Mouse (Mus musculus) heart, embryonic 14.5 days (tissue): ENCODE measurements at regions not wholly inside any gene's neighbourhood (a gene's known extent, or its start where the extent isn't known, plus 50 kb on each side); places are given as distances from the start of the nearest gene placed in this dataset.

Experiments
- ATAC-seq: fragments of 200-750 bp; cut with Nextera tagmentation; 2 replicates; pipeline ENCODE4 v1.8.0; 2017; ENCODE audit warnings: low read depth, moderate TSS enrichment; ENCODE audit not compliant: insufficient number of reproducible peaks, insufficient read depth, low FRiP score
- H3K27ac ChIP-seq, 2 experiments: fragments of 200-500 bp in 1 of 2; fragments of 300-500 bp in 1 of 2; sonication (generic) in 1 of 2; replicated peaks in 1 of 2; 2 replicates each; pipeline ENCODE4 v1.5.1; 2012 to 2014; ENCODE audit warnings: low read depth in 2 of 2, low read length in 2 of 2, control low read depth in 1 of 2, mild to moderate bottlenecking in 1 of 2, mixed read lengths in 1 of 2; ENCODE audit not compliant: control insufficient read depth in 1 of 2, insufficient read depth in 1 of 2
- H3K27me3 ChIP-seq: fragments of 300-500 bp; sonication (generic); 2 replicates; pipeline ENCODE4 v1.6.1; 2014; ENCODE audit warnings: mild to moderate bottlenecking, low read length, control low read depth; ENCODE audit not compliant: control insufficient read depth, insufficient read depth
- H3K36me3 ChIP-seq: fragments of 300-500 bp; sonication (generic); 2 replicates; pipeline ENCODE4 v1.6.1; 2014; ENCODE audit warnings: mild to moderate bottlenecking, control low read depth, low read length, mixed read lengths; ENCODE audit not compliant: control insufficient read depth, insufficient read depth
- H3K4me1 ChIP-seq, 2 experiments: fragments of 200-500 bp in 1 of 2; fragments of 300-500 bp in 1 of 2; sonication (generic) in 1 of 2; 2 replicates each; pipeline ENCODE4 v1.6.1; 2012 to 2014; ENCODE audit warnings: low read length in 2 of 2, control low read depth in 1 of 2, mixed read lengths in 1 of 2; ENCODE audit not compliant: control insufficient read depth in 2 of 2, insufficient read depth in 2 of 2
- H3K4me2 ChIP-seq: fragments of 300-500 bp; sonication (generic); 2 replicates; pipeline ENCODE4 v1.6.1; 2014; ENCODE audit warnings: mild to moderate bottlenecking, low read length
- H3K4me3 ChIP-seq, 2 experiments: fragments of 200-500 bp in 1 of 2; fragments of 300-500 bp in 1 of 2; sonication (generic) in 1 of 2; 2 replicates each; pipeline ENCODE4 v1.5.1; 2012 to 2014; ENCODE audit warnings: low read length in 2 of 2, mild to moderate bottlenecking in 2 of 2, control low read depth in 1 of 2, low read depth in 1 of 2, moderate library complexity in 1 of 2; ENCODE audit not compliant: control insufficient read depth in 1 of 2, insufficient read depth in 1 of 2
- H3K9ac ChIP-seq: fragments of 300-500 bp; sonication (generic); 2 replicates; pipeline ENCODE4 v1.6.1; 2014; ENCODE audit warnings: mild to moderate bottlenecking, low read length
- H3K9me3 ChIP-seq: fragments of 300-500 bp; sonication (generic); 2 replicates; pipeline ENCODE4 v1.6.1; 2016; ENCODE audit warnings: low read length, control low read depth; ENCODE audit not compliant: control insufficient read depth
- WGBS: fragments of 180-500 bp; shearing (Covaris S2); extraction: QIAGEN DNeasy Blood & Tissue Kit; methylation state at CpG from one replicate; pipeline ENCODE4 v1.1.7; 2014; 5-methylcytosine and 5-hydroxymethylcytosine counted together

DNA sequence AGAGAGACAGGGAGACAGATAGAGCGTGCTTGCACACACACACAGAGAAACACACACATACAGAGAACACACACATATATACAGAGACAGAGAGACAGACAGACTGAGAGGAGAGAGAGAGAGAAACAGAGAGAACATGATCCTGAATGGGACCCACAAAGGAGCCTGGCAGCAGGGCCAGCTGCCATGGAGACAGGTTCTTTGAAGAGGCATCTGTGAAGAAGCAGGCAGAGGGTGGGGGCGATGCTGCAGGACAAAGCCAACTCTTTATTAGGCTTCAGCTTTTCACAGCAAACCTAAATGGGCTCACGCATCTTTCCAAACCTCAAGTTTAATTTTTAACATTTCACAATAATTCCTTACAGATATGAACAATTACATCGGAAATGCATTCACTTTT is 90.0 kb upstream of the Dlx2 start:
- H3K27ac ChIP-seq: no peak overlapping the region
- no peak overlapping the region for H3K9ac ChIP-seq
- 86% methylated on average over 4 of the region's 4 CpGs for WGBS
- peaks cover 3% of the 10 kb centered on the region; the same call in 1 of the 2 replicates for H3K9me3 ChIP-seq
- H3K36me3 ChIP-seq: no peaks in the 10 kb centered on the region
- H3K4me1 ChIP-seq: no peaks in the 10 kb centered on the region
- no peak for ATAC-seq
- H3K4me3 ChIP-seq: no peak overlapping the region
- no peak overlapping the region for H3K4me2 ChIP-seq
- no peaks in the 10 kb centered on the region for H3K27me3 ChIP-seq

- Histone ChIP-seq H3K4me1 (peaks cover 4 to 5% of the 10 kb centered on the region in 2 experiments; a peak in 2 of 4 replicates), H3K9me3 (peaks cover 3% of the 10 kb centered on the region; the same call in 1 of the 2 replicates), H3K9ac (no peak overlapping the region), H3K27ac (no peak overlapping the region), H3K36me3 (no peaks in the 10 kb centered on the region), H3K4me3 (no peak overlapping the region), H3K27me3 (no peaks in the 10 kb centered on the region), H3K4me2 (no peak overlapping the region)
- no peak for ATAC-seq
- WGBS: 81% methylated on average over 5 of the region's 5 CpGs
These were observed 93.7 kb upstream of the Dlx2 start for GRCm38 (mm10) chr2:71640251-71640650.

DNA sequence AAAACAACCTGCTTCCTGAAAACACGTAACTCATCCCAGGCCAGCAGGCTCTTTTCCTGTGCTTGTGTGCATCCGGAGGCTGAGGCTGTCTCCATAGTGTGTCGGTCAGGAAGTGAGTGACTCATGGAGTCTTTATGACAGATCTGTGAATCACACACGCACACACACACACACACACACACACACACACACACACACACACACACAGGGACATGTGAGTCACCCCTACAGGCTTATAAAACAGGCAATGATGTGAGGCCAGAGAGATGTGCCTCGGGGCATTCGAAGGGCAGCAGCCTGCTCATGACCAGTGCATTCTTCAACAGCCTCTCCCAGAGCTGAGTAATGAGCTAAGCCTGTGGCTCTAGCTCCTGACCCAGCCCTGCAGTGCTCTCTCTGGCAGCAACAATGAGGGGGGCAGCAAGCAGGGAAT is 97.5 kb upstream of the Dlx2 start:
- peaks cover 3% of the 10 kb centered on the region; the same call in 1 of the 2 replicates for H3K9me3 ChIP-seq
- no peaks in the 10 kb centered on the region for H3K27me3 ChIP-seq
- peak; percentile 80 for ATAC-seq
- H3K27ac ChIP-seq: peak overlapping the region; percentile 56 to 67; a peak in 3 of 4 replicates
- no peaks in the 10 kb centered on the region for H3K36me3 ChIP-seq
- 32% methylated on average over 6 of the region's 6 CpGs for WGBS
- H3K4me1 ChIP-seq: peaks cover 4 to 5% of the 10 kb centered on the region in 2 experiments; a peak in 2 of 4 replicates
- H3K9ac ChIP-seq: no peak overlapping the region
- H3K4me3 ChIP-seq: no peak overlapping the region
- no peak overlapping the region for H3K4me2 ChIP-seq

- Histone ChIP-seq H3K27ac (no peak overlapping the region), H3K36me3 (no peaks in the 10 kb centered on the region), H3K27me3 (no peaks in the 10 kb centered on the region), H3K4me3 (no peak overlapping the region), H3K9ac (no peak overlapping the region), H3K4me1 (peaks cover 6 to 10% of the 10 kb centered on the region in 2 experiments; a peak in 3 of 4 replicates), H3K4me2 (no peak overlapping the region), H3K9me3 (no peaks in the 10 kb centered on the region)
- 83% methylated on average over 14 of the region's 14 CpGs for WGBS
- ATAC-seq: no peak
These were observed 97.4 kb upstream of the Itga6 start for GRCm38 (mm10) chr2:71647914-71648497.

DNA sequence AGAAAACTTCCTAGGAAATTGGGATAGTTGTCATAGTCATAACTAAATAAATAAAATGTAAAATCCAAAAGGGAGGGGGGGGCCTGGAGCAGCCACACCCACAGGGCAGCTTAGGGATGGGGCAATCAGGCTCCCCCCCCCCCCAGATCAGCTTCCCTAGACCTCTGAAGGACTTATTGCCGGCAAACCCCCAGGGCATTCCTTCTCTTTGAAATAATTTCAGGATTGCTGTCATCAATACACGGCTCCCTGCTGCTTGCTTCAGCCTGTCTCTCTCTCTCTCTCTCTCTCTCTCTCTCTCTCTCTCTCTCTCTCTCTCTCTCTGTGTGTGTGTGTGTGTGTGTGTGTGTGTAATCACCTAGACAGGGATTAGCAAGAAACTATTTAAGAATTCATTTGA is 93.8 kb upstream of the Itga6 start:
- Histone ChIP-seq H3K27ac (no peak overlapping the region), H3K4me2 (no peak overlapping the region), H3K27me3 (no peaks in the 10 kb centered on the region), H3K4me3 (no peak overlapping the region), H3K9ac (no peak overlapping the region), H3K9me3 (no peaks in the 10 kb centered on the region), H3K36me3 (no peaks in the 10 kb centered on the region), H3K4me1 (peaks cover 8 to 16% of the 10 kb centered on the region in 2 experiments)
- whole genome bisulfite sequencing: 48% methylated on average over 2 of the region's 2 CpGs
- ATAC-seq: no peak

- Histone ChIP-seq H3K9me3 (no peaks in the 10 kb centered on the region), H3K9ac (no peak overlapping the region), H3K36me3 (no peaks in the 10 kb centered on the region), H3K4me3 (no peak overlapping the region), H3K27me3 (no peaks in the 10 kb centered on the region), H3K4me1 (peaks cover 9 to 16% of the 10 kb centered on the region in 2 experiments), H3K4me2 (peak overlapping the region; percentile 34), H3K27ac (no peak overlapping the region)
- WGBS: 16% methylated on average over 9 of the region's 9 CpGs
- ATAC-seq: no peak
These were observed 93.1 kb upstream of the Itga6 start for GRCm38 (mm10) chr2:71652261-71652801.

DNA sequence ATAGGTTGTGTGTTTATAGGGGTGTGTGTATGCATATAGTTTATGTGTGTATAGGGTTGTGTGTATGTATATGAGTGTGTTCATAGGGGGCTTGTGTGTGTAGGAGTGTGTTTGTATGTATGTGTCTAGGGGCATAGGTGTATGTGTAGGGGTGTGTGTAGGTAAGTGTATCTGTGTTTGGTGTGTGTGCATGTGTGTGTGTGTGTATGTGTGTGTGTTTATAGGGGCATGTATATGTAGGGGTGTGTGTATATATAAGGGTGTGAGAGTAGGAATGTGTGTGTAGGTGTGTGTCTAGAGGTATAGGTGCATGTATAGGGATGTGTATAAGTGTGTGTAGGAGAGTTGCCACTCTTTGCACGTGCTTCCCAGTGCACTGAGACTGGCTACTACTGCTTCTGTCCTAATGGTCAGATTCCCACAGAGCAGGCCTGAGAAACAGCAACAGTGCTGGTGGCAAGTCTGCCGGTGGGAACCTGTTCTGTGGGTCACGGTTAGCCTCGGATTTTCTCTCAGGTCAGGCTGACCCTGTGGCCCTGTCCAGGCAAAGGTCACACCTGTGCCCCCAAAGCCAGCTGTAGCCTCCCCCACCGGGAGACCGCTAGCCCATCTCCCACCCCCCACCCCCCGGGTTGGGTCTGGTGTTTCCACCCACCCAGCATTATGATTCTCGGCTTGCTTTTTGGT is 90.5 kb upstream of the Itga6 start:
- peaks cover 11 to 16% of the 10 kb centered on the region in 2 experiments for H3K4me1 ChIP-seq
- no peaks in the 10 kb centered on the region for H3K27me3 ChIP-seq
- no peaks in the 10 kb centered on the region for H3K9me3 ChIP-seq
- no peak overlapping the region; the same call in 1 of the 2 replicates for H3K4me2 ChIP-seq
- WGBS: 34% methylated on average over 8 of the region's 8 CpGs
- H3K27ac ChIP-seq: no peak overlapping the region
- no peak for ATAC-seq
- H3K9ac ChIP-seq: no peak overlapping the region
- no peak overlapping the region for H3K4me3 ChIP-seq
- no peaks in the 10 kb centered on the region for H3K36me3 ChIP-seq
